Mouse (Mus musculus): ENCODE measurements around the gene Eif2b2. TPM values are rescaled to one million over a fixed set of nuclear protein-coding genes. Genes with fewer than 3 reads are reported as not detected.

The Eif2b2 gene
- polyA plus RNA-seq, 1 experiment, result 58.0 TPM

DNA sequence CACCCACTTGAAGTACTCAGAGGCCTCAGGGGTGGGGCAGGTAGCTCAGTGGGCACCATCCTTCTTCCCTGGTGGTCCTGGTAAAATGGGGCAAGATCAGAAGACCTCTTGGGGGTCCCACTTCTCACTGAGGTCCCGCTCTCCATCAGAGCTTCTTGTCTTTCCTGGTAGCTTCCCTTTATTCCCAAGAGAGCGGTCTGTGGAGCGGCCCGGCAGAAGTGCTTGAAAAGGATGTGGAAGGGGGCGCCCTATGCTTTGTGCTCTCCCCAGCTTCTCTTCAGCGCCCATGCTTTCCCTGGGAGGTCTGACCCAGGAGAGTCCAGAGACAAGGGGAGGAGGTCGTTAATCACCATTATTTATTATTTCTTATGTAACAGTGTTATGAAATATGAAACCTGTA lies 21.9 kb upstream of the Eif2b2 start:
- no peaks in the 10 kb centered on the region for H3K9me3 ChIP-seq (replicated peaks; ENCODE audit: control insufficient read depth, insufficient read depth, low read length, poor library complexity, severe bottlenecking)
- no peak overlapping the region for H3K4me3 ChIP-seq (ENCODE audit: low read depth, low read length)
- no peak overlapping the region for H3K27ac ChIP-seq (ENCODE audit: insufficient read depth, low read length)
- no peaks in the 10 kb centered on the region for H3K27me3 ChIP-seq (ENCODE audit: control insufficient read depth, insufficient read depth, low read length, poor library complexity, severe bottlenecking)
- no peaks in the 10 kb centered on the region for H3K36me3 ChIP-seq (ENCODE audit: control insufficient read depth, insufficient read depth, low read length, poor library complexity, severe bottlenecking)
- H3K9ac ChIP-seq (ENCODE audit: low read depth, poor library complexity, severe bottlenecking), result no peak overlapping the region
- H3K4me1 ChIP-seq (ENCODE audit: control insufficient read depth, insufficient read depth, low read length), result peaks cover 2% of the 10 kb centered on the region
- TF ChIP-seq CTCF (IDR thresholded peaks at IDR 0.05; ENCODE audit: low read depth, low read length) (no peak), POLR2A (IDR thresholded peaks at IDR 0.05; ENCODE audit: insufficient read depth, low read length) (no peak), EP300 (IDR thresholded peaks at IDR 0.05; ENCODE audit: insufficient read depth, low read depth, low read length) (no peak)

DNA sequence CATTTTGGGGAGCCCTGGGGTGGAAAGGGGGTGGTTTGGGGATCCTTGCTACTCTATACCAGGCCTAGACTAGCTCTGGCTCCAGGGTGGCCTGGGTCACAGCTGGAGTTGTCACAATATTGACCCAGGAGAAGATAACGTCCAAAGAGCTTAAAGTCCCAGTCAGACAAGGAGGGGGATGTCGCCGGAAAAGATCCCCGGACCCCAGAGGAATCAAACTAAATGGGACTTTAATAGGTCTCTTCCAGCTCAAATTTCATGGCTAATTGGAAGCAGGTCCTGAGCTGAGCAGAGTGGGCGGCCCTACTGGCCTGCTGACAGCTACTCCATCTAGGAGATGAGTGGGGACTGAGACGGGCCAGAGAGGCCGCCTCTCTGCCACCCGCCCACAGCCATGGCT lies 21.3 kb upstream of the Eif2b2 start:
- Histone ChIP-seq H3K27me3 (ENCODE audit: control insufficient read depth, insufficient read depth, low read length, poor library complexity, severe bottlenecking) (no peaks in the 10 kb centered on the region), H3K9ac (ENCODE audit: low read depth, poor library complexity, severe bottlenecking) (no peak overlapping the region), H3K9me3 (replicated peaks; ENCODE audit: control insufficient read depth, insufficient read depth, low read length, poor library complexity, severe bottlenecking) (no peaks in the 10 kb centered on the region), H3K4me3 (ENCODE audit: low read depth, low read length) (no peak overlapping the region), H3K36me3 (ENCODE audit: control insufficient read depth, insufficient read depth, low read length, poor library complexity, severe bottlenecking) (no peaks in the 10 kb centered on the region), H3K4me1 (ENCODE audit: control insufficient read depth, insufficient read depth, low read length) (peaks cover 2% of the 10 kb centered on the region), H3K27ac (ENCODE audit: insufficient read depth, low read length) (no peak overlapping the region)
- TF ChIP-seq CTCF (IDR thresholded peaks at IDR 0.05; ENCODE audit: low read depth, low read length) (no peak), EP300 (IDR thresholded peaks at IDR 0.05; ENCODE audit: insufficient read depth, low read depth, low read length) (no peak), POLR2A (IDR thresholded peaks at IDR 0.05; ENCODE audit: insufficient read depth, low read length) (no peak)

DNA sequence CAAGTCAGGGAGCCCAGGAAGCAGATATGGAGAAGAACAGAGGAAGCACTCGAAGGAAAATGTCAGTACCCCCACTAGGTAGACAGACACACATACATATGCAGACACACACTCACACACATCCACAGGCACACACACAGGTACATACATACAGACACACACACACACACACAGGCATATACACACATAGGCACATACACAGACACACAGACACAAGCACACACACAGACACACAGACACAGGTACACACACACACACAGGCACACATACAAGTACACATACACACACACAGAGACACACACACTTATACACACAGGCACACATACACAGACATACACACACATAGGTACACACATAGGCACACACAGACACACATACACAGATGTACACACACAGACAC lies 19.3 kb upstream of the Eif2b2 start:
- no peaks in the 10 kb centered on the region for H3K27me3 ChIP-seq (ENCODE audit: control insufficient read depth, insufficient read depth, low read length, poor library complexity, severe bottlenecking)
- H3K9ac ChIP-seq (ENCODE audit: low read depth, poor library complexity, severe bottlenecking), result no peak overlapping the region
- no peak for TF ChIP-seq CTCF (IDR thresholded peaks at IDR 0.05; ENCODE audit: low read depth, low read length)
- H3K4me3 ChIP-seq (ENCODE audit: low read depth, low read length), result no peak overlapping the region
- no peaks in the 10 kb centered on the region for H3K9me3 ChIP-seq (replicated peaks; ENCODE audit: control insufficient read depth, insufficient read depth, low read length, poor library complexity, severe bottlenecking)
- no peak overlapping the region for H3K27ac ChIP-seq (ENCODE audit: insufficient read depth, low read length)
- H3K4me1 ChIP-seq (ENCODE audit: control insufficient read depth, insufficient read depth, low read length), result peaks cover 2% of the 10 kb centered on the region
- H3K36me3 ChIP-seq (ENCODE audit: control insufficient read depth, insufficient read depth, low read length, poor library complexity, severe bottlenecking), result no peaks in the 10 kb centered on the region

DNA sequence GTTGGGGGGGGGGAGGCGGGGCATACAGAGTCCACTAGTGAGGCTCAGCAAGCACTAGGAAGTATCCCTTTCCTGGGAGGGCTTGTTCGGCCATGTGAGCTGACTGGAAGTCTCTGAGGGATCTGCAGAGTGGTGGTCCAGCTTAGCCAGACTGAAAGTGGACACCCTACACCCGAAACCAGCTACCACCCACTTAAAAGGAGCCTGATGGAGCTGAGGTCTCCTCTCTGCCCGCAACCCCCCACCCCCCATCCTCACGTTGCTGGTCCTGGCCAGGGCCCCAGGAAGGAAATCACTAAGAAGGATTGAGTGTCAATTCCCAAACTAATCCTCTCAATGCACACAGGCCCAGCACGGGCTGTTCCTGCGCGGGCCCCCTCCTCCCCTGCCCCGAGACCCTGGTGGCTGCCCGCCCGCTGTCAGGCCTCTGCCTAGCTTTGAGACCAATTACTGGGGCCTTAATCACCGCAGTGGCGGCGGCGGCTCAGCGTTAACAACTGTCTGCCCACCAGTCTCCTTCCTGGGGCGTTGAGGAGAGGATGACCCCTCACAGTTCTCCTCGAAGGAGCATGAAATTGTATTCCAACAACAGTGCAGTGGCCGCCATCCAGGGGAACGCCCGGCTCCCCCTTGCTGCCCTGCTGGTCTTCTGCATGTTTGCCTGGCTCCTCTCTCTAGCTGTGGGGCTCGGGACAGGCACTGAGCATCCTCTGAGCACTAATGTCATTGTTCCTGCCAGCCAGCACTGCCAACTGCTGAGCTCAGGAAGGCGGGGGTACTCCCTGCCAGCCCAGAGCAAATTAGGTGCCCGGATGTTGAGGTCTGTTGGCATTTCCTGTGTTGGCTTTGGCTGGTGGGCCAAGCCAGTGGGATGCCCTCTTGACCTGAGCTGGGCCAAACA lies 18.1 kb upstream of the Eif2b2 start:
- peak overlapping the region; percentile 41 for H3K4me3 ChIP-seq (ENCODE audit: low read depth, low read length)
- H3K27ac ChIP-seq (ENCODE audit: insufficient read depth, low read length), result no peak overlapping the region

DNA sequence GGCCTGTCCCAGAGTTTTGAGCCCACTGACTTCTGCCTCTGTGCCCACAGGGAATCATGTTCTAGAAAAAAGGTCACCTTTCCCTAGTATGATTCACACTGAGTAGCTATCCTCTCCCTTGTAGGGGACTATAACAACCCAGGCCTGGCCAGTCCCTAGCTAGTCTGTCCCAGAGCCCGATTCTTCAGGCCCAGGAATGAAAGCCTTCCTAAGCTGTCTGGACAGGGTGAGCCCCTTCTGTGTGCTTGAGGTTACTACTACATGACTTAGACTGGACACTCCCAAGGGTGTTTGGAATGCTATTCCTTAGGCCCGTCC lies 17.5 kb upstream of the Eif2b2 start:
- Histone ChIP-seq H3K9ac (ENCODE audit: low read depth, poor library complexity, severe bottlenecking) (no peak overlapping the region), H3K27ac (ENCODE audit: insufficient read depth, low read length) (no peak overlapping the region), H3K9me3 (replicated peaks; ENCODE audit: control insufficient read depth, insufficient read depth, low read length, poor library complexity, severe bottlenecking) (no peaks in the 10 kb centered on the region)

More for the DNA sequence above, 18.1 kb upstream of the Eif2b2 start:
- Histone ChIP-seq H3K27me3 (ENCODE audit: control insufficient read depth, insufficient read depth, low read length, poor library complexity, severe bottlenecking) (no peaks in the 10 kb centered on the region), H3K36me3 (ENCODE audit: control insufficient read depth, insufficient read depth, low read length, poor library complexity, severe bottlenecking) (no peaks in the 10 kb centered on the region), H3K9me3 (replicated peaks; ENCODE audit: control insufficient read depth, insufficient read depth, low read length, poor library complexity, severe bottlenecking) (no peaks in the 10 kb centered on the region), H3K4me1 (ENCODE audit: control insufficient read depth, insufficient read depth, low read length) (peaks cover 2% of the 10 kb centered on the region), H3K9ac (ENCODE audit: low read depth, poor library complexity, severe bottlenecking) (peak overlapping the region; percentile 25)
- TF ChIP-seq EP300 (IDR thresholded peaks at IDR 0.05; ENCODE audit: insufficient read depth, low read depth, low read length), result no peak
- no peak for TF ChIP-seq POLR2A (IDR thresholded peaks at IDR 0.05; ENCODE audit: insufficient read depth, low read length)

DNA sequence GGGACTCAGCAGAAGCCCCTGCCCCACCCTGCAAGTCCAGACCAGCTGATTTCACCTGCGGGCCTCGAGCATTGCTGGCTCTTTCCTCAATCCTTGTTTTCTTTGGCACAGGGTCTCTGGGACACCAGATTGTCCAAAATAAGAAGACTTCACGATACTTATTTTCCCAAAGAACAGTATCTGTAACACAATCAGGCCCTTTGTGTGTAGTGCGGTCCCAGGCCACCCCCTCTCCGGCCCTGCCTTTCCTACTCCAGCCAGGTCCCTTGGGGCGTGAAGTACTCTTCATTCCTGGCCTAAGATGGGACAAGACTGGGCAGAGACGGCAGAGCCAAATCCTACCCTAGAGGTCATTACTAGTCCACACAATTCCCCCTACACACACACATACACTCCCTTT lies 17.1 kb upstream of the Eif2b2 start:
- Histone ChIP-seq H3K27me3 (ENCODE audit: control insufficient read depth, insufficient read depth, low read length, poor library complexity, severe bottlenecking) (no peaks in the 10 kb centered on the region), H3K27ac (ENCODE audit: insufficient read depth, low read length) (no peak overlapping the region), H3K9me3 (replicated peaks; ENCODE audit: control insufficient read depth, insufficient read depth, low read length, poor library complexity, severe bottlenecking) (no peaks in the 10 kb centered on the region), H3K4me3 (ENCODE audit: low read depth, low read length) (no peak overlapping the region), H3K36me3 (ENCODE audit: control insufficient read depth, insufficient read depth, low read length, poor library complexity, severe bottlenecking) (no peaks in the 10 kb centered on the region), H3K9ac (ENCODE audit: low read depth, poor library complexity, severe bottlenecking) (no peak overlapping the region), H3K4me1 (ENCODE audit: control insufficient read depth, insufficient read depth, low read length) (peaks cover 2% of the 10 kb centered on the region)
- no peak for TF ChIP-seq POLR2A (IDR thresholded peaks at IDR 0.05; ENCODE audit: insufficient read depth, low read length)
- no peak for TF ChIP-seq CTCF (IDR thresholded peaks at IDR 0.05; ENCODE audit: low read depth, low read length)
- no peak for TF ChIP-seq EP300 (IDR thresholded peaks at IDR 0.05; ENCODE audit: insufficient read depth, low read depth, low read length)

More for the DNA sequence above, 17.5 kb upstream of the Eif2b2 start:
- Histone ChIP-seq H3K4me1 (ENCODE audit: control insufficient read depth, insufficient read depth, low read length) (peaks cover 2% of the 10 kb centered on the region), H3K27me3 (ENCODE audit: control insufficient read depth, insufficient read depth, low read length, poor library complexity, severe bottlenecking) (no peaks in the 10 kb centered on the region), H3K36me3 (ENCODE audit: control insufficient read depth, insufficient read depth, low read length, poor library complexity, severe bottlenecking) (no peaks in the 10 kb centered on the region), H3K4me3 (ENCODE audit: low read depth, low read length) (no peak overlapping the region)
- no peak for TF ChIP-seq CTCF (IDR thresholded peaks at IDR 0.05; ENCODE audit: low read depth, low read length)
- TF ChIP-seq EP300 (IDR thresholded peaks at IDR 0.05; ENCODE audit: insufficient read depth, low read depth, low read length), result no peak
- no peak for TF ChIP-seq POLR2A (IDR thresholded peaks at IDR 0.05; ENCODE audit: insufficient read depth, low read length)

Data from ES-Bruce4 (cell line).